Mouse (Mus musculus) cerebellum, adult 18-20 months (tissue): ENCODE measurements around the gene Gcnt4.

Experiments
- DNase-seq, 2 experiments: peaks; one replicate each; pipeline ENCODE4 v3.0.0; 2021

The Gcnt4 gene

GRCm38 (mm10) chr13:96951880-96952279 lies 27.4 kb downstream of the Gcnt4 start:
- no peak for DNase-seq

- DNase-seq = no peak
Observed at GRCm38 (mm10) chr13:96956466-96956865, 32.0 kb downstream of the Gcnt4 start.

GRCm38 (mm10) chr13:96960019-96960418 lies 35.5 kb downstream of the Gcnt4 start:
- no peak for DNase-seq

DNA sequence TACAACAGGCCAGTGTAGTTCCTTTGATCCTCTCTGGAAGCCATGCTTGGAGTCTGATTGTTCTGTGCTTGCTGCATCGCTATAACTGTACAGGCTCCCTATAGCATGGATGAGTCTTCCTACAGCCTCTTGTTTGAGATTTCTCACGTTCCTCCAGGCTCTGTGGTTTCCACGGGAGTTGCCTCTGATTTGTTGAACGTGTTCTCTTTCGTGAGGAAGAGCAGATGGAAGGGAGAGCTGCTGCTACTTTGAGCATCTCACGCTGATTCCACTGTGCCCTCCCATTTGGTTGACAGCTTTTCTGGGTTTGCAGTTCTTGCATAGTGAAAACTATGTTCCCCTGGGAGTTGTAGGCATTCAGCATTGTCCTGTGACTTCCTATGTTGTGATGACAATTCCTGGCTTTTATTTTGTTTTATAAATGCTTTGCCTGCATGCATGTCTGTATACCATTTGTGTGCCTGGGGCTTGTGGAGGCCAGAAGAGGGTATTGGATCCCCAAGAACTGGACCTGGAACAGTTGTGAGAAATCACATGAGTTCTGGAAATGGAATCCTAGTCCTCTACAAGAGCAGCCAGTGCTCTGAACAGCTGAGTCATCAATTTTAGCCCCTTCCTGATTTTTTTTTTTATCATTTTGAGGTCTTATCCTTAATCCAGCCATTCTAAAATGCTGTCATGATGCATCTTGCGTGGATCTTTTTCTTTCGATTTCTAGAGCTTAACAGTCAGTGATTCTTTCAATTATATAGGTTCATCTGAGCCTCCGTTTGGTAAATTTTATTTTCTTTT lies 37.1 kb downstream of the Gcnt4 start:
- no peak for DNase-seq

- no peak for DNase-seq
Observed at GRCm38 (mm10) chr13:96962801-96963200, 38.3 kb downstream of the Gcnt4 start.

DNA sequence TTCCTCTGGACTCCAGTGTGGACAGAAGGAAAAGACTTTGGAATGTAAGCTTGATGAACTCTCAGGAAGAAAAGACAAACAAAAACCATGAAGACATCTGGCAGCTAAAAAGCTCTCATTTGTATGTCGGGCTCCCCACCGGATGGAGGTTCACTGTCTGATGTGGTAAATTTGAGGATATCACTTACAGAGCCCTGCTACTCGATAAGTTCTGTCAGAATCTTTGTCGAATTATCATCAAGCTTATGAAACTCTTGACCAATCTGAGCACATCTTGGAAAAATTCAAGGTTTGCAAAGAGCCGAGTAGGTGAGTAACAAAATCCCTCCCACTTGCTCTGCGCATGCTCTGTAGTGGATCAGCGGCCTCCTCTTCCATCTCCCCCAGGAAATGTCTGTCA lies 40.5 kb downstream of the Gcnt4 start:
- DNase-seq = no peak

DNA sequence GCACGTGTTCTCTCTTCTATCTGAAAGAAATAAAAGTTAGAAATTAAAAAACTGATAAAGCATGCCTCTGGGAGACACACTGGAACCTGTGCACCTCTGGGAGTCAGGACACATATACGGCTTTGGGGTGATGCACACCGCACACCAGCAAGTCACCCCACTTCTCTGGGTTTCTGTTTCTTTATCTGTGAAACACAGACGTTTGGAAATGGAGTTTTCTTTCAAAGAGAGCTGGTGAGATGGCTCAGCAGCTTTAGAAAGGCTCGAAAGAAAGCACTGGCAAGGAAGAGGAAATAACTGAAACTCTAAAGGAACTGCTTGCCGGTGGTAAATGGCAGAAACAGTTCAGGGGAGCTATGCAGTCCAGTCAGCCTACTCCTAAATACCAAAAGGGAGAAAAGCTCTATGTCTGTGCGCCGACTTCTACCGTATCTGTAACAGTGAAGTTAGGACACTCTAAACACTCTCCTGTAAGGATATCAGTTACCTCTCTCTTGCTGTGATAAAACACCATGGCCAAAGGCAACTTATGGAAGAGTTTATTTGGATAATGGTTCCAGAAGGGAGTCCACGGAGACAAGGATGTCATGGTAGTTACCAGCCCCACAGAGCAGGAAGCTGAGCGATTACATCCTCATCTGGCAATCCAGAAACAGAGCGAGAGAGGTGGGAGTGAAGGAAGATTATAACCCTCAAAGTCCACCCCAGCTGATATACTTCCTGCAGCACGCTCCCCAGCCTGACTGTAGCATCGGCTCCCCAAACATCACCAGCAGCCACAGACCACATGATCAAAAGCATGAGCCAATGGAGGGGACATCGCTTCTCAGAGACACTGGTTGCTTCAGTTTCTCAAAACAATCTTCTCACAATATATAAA lies 42.0 kb downstream of the Gcnt4 start:
- DNase-seq = no peak

DNA sequence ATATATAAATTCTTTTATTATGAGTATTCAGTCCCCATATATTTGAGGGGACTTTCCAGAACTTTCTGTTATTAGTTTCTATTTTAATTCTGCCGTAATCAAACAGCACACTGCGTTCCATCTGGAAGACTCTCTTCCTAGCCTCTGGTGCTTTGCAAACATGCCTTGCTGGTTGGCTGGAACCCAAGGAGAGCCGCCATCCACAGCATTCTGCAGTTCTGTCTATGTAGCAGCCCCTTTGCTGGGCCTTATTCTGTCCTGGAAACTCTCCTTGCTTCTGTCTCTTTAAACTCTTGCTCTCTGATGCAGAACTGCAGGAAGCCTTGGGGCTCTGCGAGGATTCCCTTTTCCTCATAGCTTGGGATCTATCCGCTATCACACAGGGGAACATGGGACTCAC lies 42.6 kb downstream of the Gcnt4 start:
- no peak for DNase-seq

DNA sequence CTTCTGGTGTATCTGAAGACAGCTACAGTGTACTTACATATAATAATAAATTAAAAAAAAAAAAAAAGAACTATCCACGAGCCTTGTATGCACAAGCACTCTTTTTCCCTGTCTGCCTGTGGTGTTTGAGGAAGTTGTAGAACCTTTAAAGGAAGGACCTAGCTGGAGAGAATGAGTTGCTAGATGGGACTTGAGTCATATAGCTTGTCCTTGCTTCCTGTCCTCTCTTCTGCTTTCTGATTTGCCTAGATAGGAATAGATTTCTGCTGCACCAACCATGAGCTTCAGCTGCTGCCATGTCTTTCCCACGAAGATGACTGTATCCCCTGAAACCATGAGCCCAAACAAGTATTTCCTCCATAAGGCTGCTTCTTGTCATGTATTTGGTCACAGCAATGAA lies 43.3 kb downstream of the Gcnt4 start:
- DNase-seq = no peak

- no peak for DNase-seq
Observed at GRCm38 (mm10) chr13:96971076-96971475, 46.6 kb downstream of the Gcnt4 start.

DNA sequence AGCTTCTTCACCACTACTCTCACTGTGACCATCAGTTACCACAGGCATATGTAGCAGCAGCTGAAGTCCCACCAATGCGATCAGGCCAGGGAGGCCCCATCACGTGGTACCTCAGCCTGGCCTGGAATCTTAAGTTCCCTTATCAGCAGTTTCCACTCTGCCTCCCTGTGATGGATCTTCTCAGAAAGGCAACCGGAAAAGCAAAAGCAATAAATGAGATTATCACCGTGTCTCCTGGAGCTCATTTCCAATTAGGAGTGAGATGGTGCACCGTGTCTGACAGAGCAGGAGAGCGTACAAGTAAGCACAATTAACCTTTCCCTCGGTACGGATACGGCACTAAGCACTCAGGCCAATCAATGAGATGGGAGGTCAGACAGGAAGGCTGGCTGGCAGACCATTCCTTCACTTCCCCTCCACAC lies 47.4 kb downstream of the Gcnt4 start:
- no peak for DNase-seq

DNA sequence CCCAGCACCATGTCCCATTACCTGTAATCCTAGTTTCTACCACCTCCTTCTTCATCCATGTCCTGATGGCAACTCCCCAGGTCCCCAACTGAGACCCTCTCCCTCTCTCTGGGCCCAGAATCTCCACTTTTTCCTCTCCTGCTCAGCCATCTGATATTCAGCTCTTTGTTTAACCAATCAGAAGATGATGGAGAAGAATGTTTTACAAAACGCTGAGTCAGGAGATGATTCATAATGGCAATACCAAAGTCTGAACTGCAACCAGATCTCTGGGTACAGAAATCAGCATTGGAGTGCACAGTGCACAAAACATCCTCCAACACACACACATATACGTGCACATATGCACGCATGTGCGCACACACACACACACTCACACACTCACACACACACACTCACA lies 48.8 kb downstream of the Gcnt4 start:
- DNase-seq = no peak

- no peak for DNase-seq
Observed at GRCm38 (mm10) chr13:96976986-96977595, 52.6 kb downstream of the Gcnt4 start.

- no peak for DNase-seq
Observed at GRCm38 (mm10) chr13:96980561-96980960, 56.1 kb downstream of the Gcnt4 start.

- no peak for DNase-seq
Observed at GRCm38 (mm10) chr13:96983251-96984126, 59.0 kb downstream of the Gcnt4 start.

GRCm38 (mm10) chr13:96984688-96985087 lies 60.2 kb downstream of the Gcnt4 start:
- DNase-seq = no peak

DNA sequence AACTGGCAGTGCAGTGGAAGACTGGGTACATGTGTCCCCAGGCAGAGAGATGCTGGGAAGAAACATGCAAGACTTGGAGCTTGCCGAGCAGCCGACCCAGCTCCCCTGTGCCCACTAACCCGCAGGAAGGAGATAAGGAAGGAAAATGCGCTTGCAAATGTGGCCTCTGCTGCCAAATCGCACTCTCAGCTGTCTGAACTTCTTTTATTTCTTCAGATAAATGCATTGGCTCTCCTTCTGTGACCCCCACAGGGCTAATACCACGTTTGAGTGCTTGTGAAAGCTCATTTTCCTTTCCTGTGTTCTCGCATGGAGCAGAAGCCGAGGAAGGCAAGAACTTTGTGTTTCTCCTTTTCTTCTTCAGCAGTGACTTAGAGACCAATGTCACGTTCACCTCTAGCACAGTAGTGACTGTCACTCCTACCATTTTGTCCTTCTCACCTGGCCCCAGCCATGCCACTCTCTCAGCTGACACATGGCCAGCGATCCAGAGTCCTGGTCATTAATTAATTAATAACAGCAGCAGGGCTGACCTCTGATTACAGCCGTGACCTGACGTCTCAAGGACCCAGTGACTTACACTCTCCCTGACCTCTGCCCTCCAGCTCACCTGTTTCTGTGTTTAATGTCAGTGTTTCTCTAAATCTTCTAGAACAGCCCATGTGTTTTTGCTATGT lies 61.2 kb downstream of the Gcnt4 start:
- DNase-seq = no peak

- no peak for DNase-seq
Observed at GRCm38 (mm10) chr13:96989129-96989528, 64.6 kb downstream of the Gcnt4 start.

- no peak for DNase-seq
Observed at GRCm38 (mm10) chr13:96990045-96990444, 65.6 kb downstream of the Gcnt4 start.

- DNase-seq = no peak
Observed at GRCm38 (mm10) chr13:96990561-96991265, 66.2 kb downstream of the Gcnt4 start.

DNA sequence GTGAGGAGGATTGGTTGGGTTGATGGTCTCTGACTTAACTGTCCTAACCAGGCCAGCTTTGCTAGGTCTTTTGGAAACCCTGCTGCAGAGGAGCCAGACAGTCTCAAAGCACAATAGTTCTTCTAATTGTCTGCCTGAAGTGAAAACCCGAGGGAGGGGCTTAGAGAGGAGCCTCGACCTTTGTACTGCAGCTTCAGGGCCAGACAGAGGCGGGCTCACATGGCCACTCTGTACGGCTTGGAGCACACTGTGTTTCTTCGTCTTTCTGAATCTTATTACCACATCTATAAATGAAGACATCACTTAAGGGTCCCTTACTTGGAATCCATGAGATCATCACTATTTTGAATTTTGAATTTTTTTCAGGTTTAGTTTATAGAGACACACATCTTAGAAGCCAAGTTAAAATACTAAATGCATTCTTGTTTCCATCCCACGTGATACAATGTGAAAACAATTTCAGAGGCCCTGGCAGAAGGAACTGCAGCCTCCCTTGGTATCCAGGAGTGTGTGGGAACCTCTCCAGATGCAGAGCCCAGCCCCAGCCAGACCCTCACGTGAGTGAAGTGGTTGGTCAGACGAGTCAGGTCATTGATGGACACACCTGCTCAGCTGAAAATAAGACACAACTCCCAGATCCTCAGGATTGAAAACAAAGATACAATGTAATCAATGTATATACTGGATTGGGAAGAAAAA lies 69.0 kb downstream of the Gcnt4 start:
- no peak for DNase-seq
